Mouse (Mus musculus): ENCODE data around the gene Mcoln2. TPM values are rescaled to one million over a fixed set of nuclear protein-coding genes. Genes with fewer than 3 reads are reported as not detected.

Mcoln2 gene
- polyA plus RNA-seq, 1 experiment: 3.2 TPM

- DNase-seq: no peak
- TF ChIP-seq CTCF (conservative IDR thresholded peaks at IDR 0.05; ENCODE audit: insufficient read depth, insufficient read length, low read depth, low read length) (no peak), POLR2A (IDR thresholded peaks at IDR 0.05; ENCODE audit: low read depth, low read length) (no peak)
- H3K27me3 ChIP-seq (replicated peaks; ENCODE audit: control insufficient read depth, insufficient read depth, low read length): 0 out of 2 replicates have a peak, but pooled peaks cover 2% of the 10 kb centered on the region
- H3K4me1 ChIP-seq (ENCODE audit: control insufficient read depth, insufficient read depth, low read length): 0 out of 2 replicates have a peak, but pooled peaks cover 4% of the 10 kb centered on the region
- H3K36me3 ChIP-seq (ENCODE audit: control insufficient read depth, insufficient read depth, low read length): no peaks in the 10 kb centered on the region
- H3K4me3 ChIP-seq (ENCODE audit: insufficient read depth, low read depth, low read length): no peak overlapping the region
- no peak overlapping the region for H3K27ac ChIP-seq (ENCODE audit: insufficient read depth, low read depth, low read length)
- 80% methylated on average over 8 of the region's 8 CpGs for WGBS
Measured at GRCm38 (mm10) chr3:146152348-146152747, 2.7 kb downstream of the Mcoln2 start.

- 0 out of 2 replicates have a peak, but pooled peaks cover 2% of the 10 kb centered on the region for H3K27me3 ChIP-seq (replicated peaks; ENCODE audit: control insufficient read depth, insufficient read depth, low read length)
- no peaks in the 10 kb centered on the region for H3K36me3 ChIP-seq (ENCODE audit: control insufficient read depth, insufficient read depth, low read length)
- H3K4me3 ChIP-seq (ENCODE audit: insufficient read depth, low read depth, low read length): no peak overlapping the region
- WGBS: 81% methylated on average over 2 of the region's 2 CpGs
- no peak for DNase-seq
- no peak for TF ChIP-seq CTCF (conservative IDR thresholded peaks at IDR 0.05; ENCODE audit: insufficient read depth, insufficient read length, low read depth, low read length)
- no peak for TF ChIP-seq POLR2A (IDR thresholded peaks at IDR 0.05; ENCODE audit: low read depth, low read length)
- no peak overlapping the region for H3K27ac ChIP-seq (ENCODE audit: insufficient read depth, low read depth, low read length)
- 0 out of 2 replicates have a peak, but pooled peaks cover 4% of the 10 kb centered on the region for H3K4me1 ChIP-seq (ENCODE audit: control insufficient read depth, insufficient read depth, low read length)
Measured at GRCm38 (mm10) chr3:146152913-146153312, 3.3 kb downstream of the Mcoln2 start.

- 0 out of 2 replicates have a peak, but pooled peaks cover 2% of the 10 kb centered on the region for H3K27me3 ChIP-seq (replicated peaks; ENCODE audit: control insufficient read depth, insufficient read depth, low read length)
- no peaks in the 10 kb centered on the region for H3K36me3 ChIP-seq (ENCODE audit: control insufficient read depth, insufficient read depth, low read length)
- no peak overlapping the region for H3K27ac ChIP-seq (ENCODE audit: insufficient read depth, low read depth, low read length)
- TF ChIP-seq POLR2A (IDR thresholded peaks at IDR 0.05; ENCODE audit: low read depth, low read length) (no peak), CTCF (conservative IDR thresholded peaks at IDR 0.05; ENCODE audit: insufficient read depth, insufficient read length, low read depth, low read length) (no peak)
- peak; percentile 7 for DNase-seq
- 0 out of 2 replicates have a peak, but pooled peaks cover 4% of the 10 kb centered on the region for H3K4me1 ChIP-seq (ENCODE audit: control insufficient read depth, insufficient read depth, low read length)
- WGBS: 31% methylated on average over 12 of the region's 12 CpGs
- H3K4me3 ChIP-seq (ENCODE audit: insufficient read depth, low read depth, low read length): no peak overlapping the region
Measured at GRCm38 (mm10) chr3:146153862-146154611, 4.4 kb downstream of the Mcoln2 start.

GRCm38 (mm10) chr3:146155628-146156576 lies 6.3 kb downstream of the Mcoln2 start:
- WGBS: 73% methylated on average over 13 of the region's 13 CpGs
- H3K4me1 ChIP-seq (ENCODE audit: control insufficient read depth, insufficient read depth, low read length): no peaks in the 10 kb centered on the region
- no peaks in the 10 kb centered on the region for H3K36me3 ChIP-seq (ENCODE audit: control insufficient read depth, insufficient read depth, low read length)
- no peak overlapping the region for H3K27ac ChIP-seq (ENCODE audit: insufficient read depth, low read depth, low read length)
- H3K27me3 ChIP-seq (replicated peaks; ENCODE audit: control insufficient read depth, insufficient read depth, low read length): no peaks in the 10 kb centered on the region
- DNase-seq: peak; percentile 17
- no peak overlapping the region for H3K4me3 ChIP-seq (ENCODE audit: insufficient read depth, low read depth, low read length)
- no peak for TF ChIP-seq CTCF (conservative IDR thresholded peaks at IDR 0.05; ENCODE audit: insufficient read depth, insufficient read length, low read depth, low read length)
- no peak for TF ChIP-seq POLR2A (IDR thresholded peaks at IDR 0.05; ENCODE audit: low read depth, low read length)

GRCm38 (mm10) chr3:146156811-146157210 lies 7.2 kb downstream of the Mcoln2 start:
- no peaks in the 10 kb centered on the region for H3K36me3 ChIP-seq (ENCODE audit: control insufficient read depth, insufficient read depth, low read length)

GRCm38 (mm10) chr3:146158039-146158438 lies 8.4 kb downstream of the Mcoln2 start:
- Histone ChIP-seq H3K27ac (ENCODE audit: insufficient read depth, low read depth, low read length) (no peak overlapping the region), H3K27me3 (replicated peaks; ENCODE audit: control insufficient read depth, insufficient read depth, low read length) (no peaks in the 10 kb centered on the region), H3K36me3 (ENCODE audit: control insufficient read depth, insufficient read depth, low read length) (no peaks in the 10 kb centered on the region), H3K4me3 (ENCODE audit: insufficient read depth, low read depth, low read length) (no peak overlapping the region), H3K4me1 (ENCODE audit: control insufficient read depth, insufficient read depth, low read length) (no peaks in the 10 kb centered on the region)
- 76% methylated on average over 4 of the region's 4 CpGs for WGBS
- no peak for TF ChIP-seq POLR2A (IDR thresholded peaks at IDR 0.05; ENCODE audit: low read depth, low read length)
- DNase-seq: no peak

More at GRCm38 (mm10) chr3:146156811-146157210, 7.2 kb downstream of the Mcoln2 start:
- TF ChIP-seq CTCF (conservative IDR thresholded peaks at IDR 0.05; ENCODE audit: insufficient read depth, insufficient read length, low read depth, low read length): no peak
- no peak for TF ChIP-seq POLR2A (IDR thresholded peaks at IDR 0.05; ENCODE audit: low read depth, low read length)
- WGBS: 85% methylated on average over 2 of the region's 2 CpGs
- H3K27me3 ChIP-seq (replicated peaks; ENCODE audit: control insufficient read depth, insufficient read depth, low read length): no peaks in the 10 kb centered on the region
- H3K4me1 ChIP-seq (ENCODE audit: control insufficient read depth, insufficient read depth, low read length): no peaks in the 10 kb centered on the region
- no peak overlapping the region for H3K4me3 ChIP-seq (ENCODE audit: insufficient read depth, low read depth, low read length)
- no peak overlapping the region for H3K27ac ChIP-seq (ENCODE audit: insufficient read depth, low read depth, low read length)
- DNase-seq: no peak

- 87% methylated on average over 2 of the region's 2 CpGs for WGBS
- DNase-seq: no peak
Measured at GRCm38 (mm10) chr3:146159360-146159759, 9.7 kb downstream of the Mcoln2 start.

More at GRCm38 (mm10) chr3:146159360-146159759, 9.7 kb downstream of the Mcoln2 start:
- Histone ChIP-seq H3K4me1 (ENCODE audit: control insufficient read depth, insufficient read depth, low read length) (no peaks in the 10 kb centered on the region), H3K4me3 (ENCODE audit: insufficient read depth, low read depth, low read length) (no peak overlapping the region), H3K36me3 (ENCODE audit: control insufficient read depth, insufficient read depth, low read length) (no peaks in the 10 kb centered on the region), H3K27ac (ENCODE audit: insufficient read depth, low read depth, low read length) (no peak overlapping the region), H3K27me3 (replicated peaks; ENCODE audit: control insufficient read depth, insufficient read depth, low read length) (no peaks in the 10 kb centered on the region)
- TF ChIP-seq POLR2A (IDR thresholded peaks at IDR 0.05; ENCODE audit: low read depth, low read length) (no peak), CTCF (conservative IDR thresholded peaks at IDR 0.05; ENCODE audit: insufficient read depth, insufficient read length, low read depth, low read length) (no peak)
